8 mouse cellular contexts compared by ENCODE assay signal in the genomic region with DNA sequence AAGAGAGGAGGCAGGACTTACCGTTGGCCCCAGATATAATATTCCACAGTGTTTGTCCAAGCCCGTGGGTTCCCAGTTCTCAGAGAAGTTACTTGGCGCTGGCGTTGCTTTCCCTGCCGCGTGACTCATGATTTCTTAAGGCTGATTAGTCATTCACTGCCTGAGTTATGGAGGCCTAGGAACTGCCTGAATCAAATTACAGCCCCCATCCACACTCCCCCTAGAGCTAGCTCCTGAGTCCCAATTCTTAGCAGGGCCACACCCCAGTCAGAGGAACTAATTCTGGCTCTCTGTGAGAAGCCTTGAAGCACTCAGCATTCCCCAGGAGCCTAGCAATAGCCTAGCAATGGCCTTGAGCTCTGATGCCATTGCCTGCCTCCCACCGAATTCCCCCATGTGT. TPM values are rescaled to one million over a fixed set of nuclear protein-coding genes. Genes with fewer than 3 reads are reported as not detected.
A peak's percentile ranks its signal among the peaks of the same experiment; 100 is the strongest.
DNase-seq lines count a peak whose midpoint lies in the region; ATAC-seq and TF ChIP-seq lines count a peak whose summit lies in the region.

No protein-coding gene starts in this region.

- ATAC-seq in forebrain, embryonic 12.5 days (ENCODE audit: low FRiP score), result no peak

- TF ChIP-seq RAD21 in MEL (IDR thresholded peaks at IDR 0.05; ENCODE audit: low read depth, low read length), result no peak

- no peak overlapping the region for H3K9ac ChIP-seq in forebrain, embryonic 12.5 days
- H3K9ac ChIP-seq in MEL (ENCODE audit: control insufficient read depth, low read depth, low read length, poor library complexity, severe bottlenecking), result no peak overlapping the region

- DNase-seq in forebrain, embryonic 10.5 days (ENCODE audit: extremely low spot score, low spot score), result no peak
- DNase-seq in MEL (ENCODE audit: low read depth, low spot score), result peak; percentile 83
- peak; percentile 58 to 59 for DNase-seq in heart, postnatal 14 days
- peak; percentile 58 to 92 for DNase-seq in left cerebral cortex, postnatal 25 days (ENCODE audit: low spot score in 2 of 2)
- peak; percentile 36 for DNase-seq in ovary, postnatal 14 days (ENCODE audit: low spot score)
- DNase-seq in spleen, postnatal 10 days (ENCODE audit: low spot score in 2 of 2), result no peak

- H3K27ac ChIP-seq in forebrain, embryonic 10.5 days, result 0 out of 2 replicates have a peak overlapping the region, but pooled peaks have one; percentile 20
- H3K27ac ChIP-seq in forebrain, embryonic 12.5 days, result no peak overlapping the region
- H3K27ac ChIP-seq in MEL (ENCODE audit: control insufficient read depth, low read depth, low read length), result peak overlapping the region; percentile 25
- H3K27ac ChIP-seq in embryonic fibroblast, embryonic 13.5 days (ENCODE audit: insufficient read depth, low read length), result peak overlapping the region; percentile 98

- no peak for TF ChIP-seq CTCF in MEL (IDR thresholded peaks at IDR 0.05 in 2 of 3, conservative IDR thresholded peaks at IDR 0.05 in 1 of 3; ENCODE audit: control insufficient read depth in 1 of 3, insufficient read depth in 1 of 3, low read depth in 2 of 3, low read length in 3 of 3, poor library complexity in 1 of 3, severe bottlenecking in 1 of 3)
- no peak for TF ChIP-seq CTCF in embryonic fibroblast, embryonic 13.5 days (IDR thresholded peaks at IDR 0.05; ENCODE audit: borderline replicate concordance, insufficient read depth, low read length)

- intact Hi-C loops in heart, postnatal 14 days (cut with DNase I), result no loop called here
- intact Hi-C loops in left cerebral cortex, postnatal 25 days (cut with DNase I), result loop anchor here (1.0 kb wide), 1 partner anchor 83 kb away; no protein-coding TSS in a partner anchor

- WGBS in forebrain, embryonic 10.5 days, result 63% methylated on average over 7 of the region's 7 CpGs
- WGBS in forebrain, embryonic 12.5 days, result 65% methylated on average over 7 of the region's 7 CpGs

- H3K79me2 ChIP-seq in MEL (ENCODE audit: control insufficient read depth, insufficient read depth, low read length, poor library complexity), result peaks cover 90% of the 10 kb centered on the region

- H3K27me3 ChIP-seq in forebrain, embryonic 10.5 days (ENCODE audit: poor library complexity, severe bottlenecking), result no peaks in the 10 kb centered on the region
- no peaks in the 10 kb centered on the region for H3K27me3 ChIP-seq in forebrain, embryonic 12.5 days
- no peaks in the 10 kb centered on the region for H3K27me3 ChIP-seq in MEL (ENCODE audit: control insufficient read depth in 1 of 2, insufficient read depth in 2 of 2, low read length in 2 of 2)

- no peak overlapping the region for H3K4me2 ChIP-seq in forebrain, embryonic 12.5 days

- TF ChIP-seq POLR2A in MEL (IDR thresholded peaks at IDR 0.05; ENCODE audit: control insufficient read depth in 1 of 2, insufficient read depth in 1 of 2, low read depth in 1 of 2, low read length in 2 of 2, poor library complexity in 1 of 2), result peak in 1 of 2 experiments; percentile 28; a peak in 1 of 4 replicates
- no peak; the same call in 1 of the 2 replicates for TF ChIP-seq POLR2A in embryonic fibroblast, embryonic 13.5 days (IDR thresholded peaks at IDR 0.05; ENCODE audit: low read depth, low read length)

- peaks cover 34% of the 10 kb centered on the region for H3K4me1 ChIP-seq in forebrain, embryonic 10.5 days
- H3K4me1 ChIP-seq in forebrain, embryonic 12.5 days, result peaks cover 22% of the 10 kb centered on the region
- H3K4me1 ChIP-seq in MEL (ENCODE audit: control insufficient read depth in 1 of 2, insufficient read depth in 2 of 2, low read length in 2 of 2), result peaks cover 14 to 64% of the 10 kb centered on the region in 2 experiments
- H3K4me1 ChIP-seq in embryonic fibroblast, embryonic 13.5 days (ENCODE audit: control insufficient read depth, insufficient read depth, low read length), result peaks cover 23% of the 10 kb centered on the region

- TF ChIP-seq EP300 in MEL (IDR thresholded peaks at IDR 0.05; ENCODE audit: low read depth in 1 of 2, low read length in 2 of 2), result no peak

- no peak overlapping the region for H3K4me3 ChIP-seq in forebrain, embryonic 10.5 days
- no peak overlapping the region for H3K4me3 ChIP-seq in forebrain, embryonic 12.5 days (replicated peaks)
- no peak overlapping the region for H3K4me3 ChIP-seq in MEL (ENCODE audit: control insufficient read depth in 1 of 2, insufficient read depth in 1 of 2, low read depth in 2 of 2, low read length in 2 of 2)
- H3K4me3 ChIP-seq in embryonic fibroblast, embryonic 13.5 days (ENCODE audit: insufficient read depth, low read length), result no peak overlapping the region

- no peaks in the 10 kb centered on the region for H3K9me3 ChIP-seq in forebrain, embryonic 10.5 days
- no peaks in the 10 kb centered on the region for H3K9me3 ChIP-seq in forebrain, embryonic 12.5 days
- no peaks in the 10 kb centered on the region for H3K9me3 ChIP-seq in MEL (replicated peaks; ENCODE audit: insufficient read depth, low read length)

- peaks cover 21% of the 10 kb centered on the region for H3K36me3 ChIP-seq in forebrain, embryonic 10.5 days (replicated peaks)
- H3K36me3 ChIP-seq in forebrain, embryonic 12.5 days (replicated peaks), result 0 out of 2 replicates have a peak, but pooled peaks cover 7% of the 10 kb centered on the region
- peaks cover 22 to 78% of the 10 kb centered on the region in 2 experiments for H3K36me3 ChIP-seq in MEL (ENCODE audit: control insufficient read depth in 1 of 2, insufficient read depth in 2 of 2, low read length in 2 of 2)

TF ChIP-seq in MEL, 35 proteins besides CTCF, POLR2A, EP300 and RAD21:
- TF ChIP-seq TAL1 (IDR thresholded peaks at IDR 0.05; ENCODE audit: low read length), result no peak
- no peak for TF ChIP-seq E2F4 (IDR thresholded peaks at IDR 0.05; ENCODE audit: borderline replicate concordance, low read depth, low read length)
- no peak for TF ChIP-seq UBTF (IDR thresholded peaks at IDR 0.05; ENCODE audit: borderline replicate concordance, insufficient read depth, low read depth, low read length)
- no peak for TF ChIP-seq NELFE (IDR thresholded peaks at IDR 0.05; ENCODE audit: low read depth, low read length)
- TF ChIP-seq POLR2AphosphoS2 (IDR thresholded peaks at IDR 0.05; ENCODE audit: low read length), result no peak
- TF ChIP-seq USF2 (IDR thresholded peaks at IDR 0.05; ENCODE audit: borderline replicate concordance in 1 of 2, insufficient read depth in 1 of 2, low read depth in 1 of 2, low read length in 2 of 2), result no peak
- no peak for TF ChIP-seq ZMIZ1 (IDR thresholded peaks at IDR 0.05; ENCODE audit: low read depth, low read length)
- TF ChIP-seq NRF1 (IDR thresholded peaks at IDR 0.05; ENCODE audit: insufficient read depth, low read depth, low read length, poor library complexity, severe bottlenecking), result no peak
- no peak for TF ChIP-seq GABPA (IDR thresholded peaks at IDR 0.05; ENCODE audit: low read depth, low read length)
- TF ChIP-seq GATA1 (IDR thresholded peaks at IDR 0.05; ENCODE audit: low read depth, low read length), result no peak
- TF ChIP-seq USF1 (IDR thresholded peaks at IDR 0.05; ENCODE audit: low read depth, low read length), result no peak
- TF ChIP-seq POLR2AphosphoS5 (IDR thresholded peaks at IDR 0.05; ENCODE audit: borderline replicate concordance, low read depth, low read length), result no peak
- TF ChIP-seq BHLHE40 (IDR thresholded peaks at IDR 0.05; ENCODE audit: borderline replicate concordance, low read depth, low read length), result no peak
- TF ChIP-seq TCF12 (IDR thresholded peaks at IDR 0.05; ENCODE audit: low read depth, low read length), result no peak
- no peak for TF ChIP-seq CHD2 (IDR thresholded peaks at IDR 0.05; ENCODE audit: low read length)
- no peak for TF ChIP-seq CHD1 (IDR thresholded peaks at IDR 0.05; ENCODE audit: low read depth, low read length)
- no peak for TF ChIP-seq MYC (IDR thresholded peaks at IDR 0.05; ENCODE audit: low read depth, low read length)
- no peak for TF ChIP-seq MAZ (IDR thresholded peaks at IDR 0.05; ENCODE audit: low read depth, low read length)
- no peak for TF ChIP-seq ZNF384 (IDR thresholded peaks at IDR 0.05; ENCODE audit: low read depth, low read length)
- no peak for TF ChIP-seq TBP (IDR thresholded peaks at IDR 0.05; ENCODE audit: low read depth, low read length)

RNA-seq across cellular contexts. Expression of a gene that starts 13.6 kb away (rescaled TPM):
- 32.4 and 35.0 TPM in 2 replicates for polyA plus RNA-seq in forebrain, embryonic 10.5 days (2016; fragmentation: Nextera tagmentation; extraction: Ambion mirVana)
- polyA plus RNA-seq in forebrain, embryonic 12.5 days (2016; fragmentation: Nextera tagmentation; extraction: Ambion mirVana), result 34.6 and 36.3 TPM in 2 replicates
- 66.6 and 69.4 TPM in 2 replicates for total RNA-seq in MEL (2012; rRNA removed)
- polyA plus RNA-seq in MEL (2012; ENCODE audit: insufficient read depth in 1 of 2, insufficient read length in 2 of 2, low read depth in 1 of 2, low replicate concordance in 2 of 2, missing spikeins in 1 of 2), result 10 to 100 TPM; 54.8 to 61.4 TPM
- 102 and 108 TPM in 2 replicates for polyA plus RNA-seq in embryonic fibroblast, embryonic 13.5 days (2011; ENCODE audit: insufficient read length, low read depth, missing spikeins)
- total RNA-seq in heart, postnatal 14 days (2021), result 10 to 100 TPM; 38.9 to 39.7 TPM
- 10 to 100 TPM; 21.1 to 22.2 TPM for total RNA-seq in left cerebral cortex, postnatal 25 days (2021)

Comparison
In these comparisons a context has a peak if more than half of its experiments do, and no peak if none do; other contexts are left out.
1. DNase-seq: peak in MEL (single experiment), heart, postnatal 14 days (2 of 2), left cerebral cortex, postnatal 25 days (2 of 2) and ovary, postnatal 14 days (single experiment); none in forebrain, embryonic 10.5 days (single experiment) and spleen, postnatal 10 days (0 of 2).